Mouse (Mus musculus) limb, embryonic 15.5 days (tissue): Measurements from ENCODE around the gene Ctnna3. TPM values are rescaled to one million over a fixed set of nuclear protein-coding genes. Genes with fewer than 3 reads are reported as not detected.
"Not testable (repeated sequence)": the region's sequence is repeated elsewhere in the genome, so short reads cannot be mapped to it uniquely, and the experiment has no call there.

Experiments used
- ATAC-seq: fragments of 200-750 bp; cut with Nextera tagmentation; 2 replicates; pipeline ENCODE4 v1.8.0; 2017; ENCODE audit warnings: low read depth, moderate TSS enrichment; ENCODE audit not compliant: insufficient number of reproducible peaks, low FRiP score, low TSS enrichment
- H3K27ac ChIP-seq: fragments of 300-500 bp; sonication (generic); 2 replicates; pipeline ENCODE4 v1.5.1; 2015; ENCODE audit warnings: moderate library complexity, mild to moderate bottlenecking, inconsistent platforms
- H3K27me3 ChIP-seq: fragments of 300-500 bp; sonication (generic); 2 replicates; pipeline ENCODE4 v1.6.1; 2015; ENCODE audit warnings: inconsistent platforms
- H3K36me3 ChIP-seq: fragments of 300-500 bp; sonication (generic); 2 replicates; pipeline ENCODE4 v1.6.1; 2015; ENCODE audit warnings: inconsistent platforms
- H3K4me1 ChIP-seq: fragments of 300-500 bp; sonication (generic); 2 replicates; pipeline ENCODE4 v1.6.1; 2015; ENCODE audit warnings: inconsistent platforms
- H3K4me2 ChIP-seq: fragments of 300-500 bp; sonication (generic); 2 replicates; pipeline ENCODE4 v1.6.1; 2015; ENCODE audit warnings: mild to moderate bottlenecking, inconsistent platforms
- H3K4me3 ChIP-seq: fragments of 300-500 bp; sonication (generic); 2 replicates; pipeline ENCODE4 v1.5.1; 2015; ENCODE audit warnings: mild to moderate bottlenecking, inconsistent platforms
- H3K9ac ChIP-seq: fragments of 300-500 bp; sonication (generic); 2 replicates; pipeline ENCODE4 v1.6.1; 2015; ENCODE audit warnings: inconsistent platforms
- H3K9me3 ChIP-seq: fragments of 300-500 bp; sonication (generic); 2 replicates; pipeline ENCODE4 v1.6.1; 2016; ENCODE audit warnings: inconsistent platforms
- WGBS: fragments of 180-500 bp; shearing (Covaris S2); methylation state at CpG from one replicate; pipeline ENCODE4 v1.1.7; 2015; 5-methylcytosine and 5-hydroxymethylcytosine counted together
- polyA plus RNA-seq: library from polyadenylated mRNA; unstranded; fragments of >200 nt; fragmentation: Nextera tagmentation; extraction: Ambion mirVana; gene quantifications from 2 replicates; pipeline ENCODE4 v1.2.1, GENCODE M21; 2015

Ctnna3 gene
- polyA plus RNA-seq: 0.95 and 1.6 TPM in 2 replicates

DNA sequence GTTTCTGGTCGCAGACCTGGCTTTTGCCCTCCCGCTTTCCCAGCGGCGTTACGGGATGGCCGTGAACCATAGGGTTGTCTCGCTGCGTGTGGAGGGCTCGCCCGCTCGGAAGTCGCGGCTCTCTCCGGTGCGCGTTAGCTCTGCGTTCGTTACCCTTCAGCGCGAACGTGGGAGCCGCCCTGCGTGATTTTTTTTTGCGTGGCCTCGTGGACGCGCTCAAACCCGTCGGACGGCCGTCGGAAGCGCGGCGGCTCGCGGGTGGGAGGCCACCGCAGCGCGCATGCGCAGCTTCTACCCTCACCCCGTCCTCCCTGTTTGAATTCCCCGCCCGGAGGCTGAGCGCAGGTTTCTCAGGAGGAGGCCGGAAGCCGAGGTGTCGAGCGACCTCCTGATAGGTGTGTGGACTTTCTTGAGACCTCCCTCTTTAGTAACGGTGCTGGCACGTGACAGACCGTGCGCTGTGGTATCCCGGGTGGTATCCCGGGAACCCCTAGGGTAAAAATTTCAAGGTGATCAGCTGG, at the start of gene Ctnna3:
Gene Ctnna3, plus strand, starts transcription at position 314 of the 521 bp plus-strand sequence.
- peak within 1 kb of the TSS; percentile 91 for H3K27ac ChIP-seq
- H3K27me3 ChIP-seq: no peaks in the 10 kb centered on the region
- peak within 1 kb of the TSS; percentile 89 for H3K4me3 ChIP-seq

DNA sequence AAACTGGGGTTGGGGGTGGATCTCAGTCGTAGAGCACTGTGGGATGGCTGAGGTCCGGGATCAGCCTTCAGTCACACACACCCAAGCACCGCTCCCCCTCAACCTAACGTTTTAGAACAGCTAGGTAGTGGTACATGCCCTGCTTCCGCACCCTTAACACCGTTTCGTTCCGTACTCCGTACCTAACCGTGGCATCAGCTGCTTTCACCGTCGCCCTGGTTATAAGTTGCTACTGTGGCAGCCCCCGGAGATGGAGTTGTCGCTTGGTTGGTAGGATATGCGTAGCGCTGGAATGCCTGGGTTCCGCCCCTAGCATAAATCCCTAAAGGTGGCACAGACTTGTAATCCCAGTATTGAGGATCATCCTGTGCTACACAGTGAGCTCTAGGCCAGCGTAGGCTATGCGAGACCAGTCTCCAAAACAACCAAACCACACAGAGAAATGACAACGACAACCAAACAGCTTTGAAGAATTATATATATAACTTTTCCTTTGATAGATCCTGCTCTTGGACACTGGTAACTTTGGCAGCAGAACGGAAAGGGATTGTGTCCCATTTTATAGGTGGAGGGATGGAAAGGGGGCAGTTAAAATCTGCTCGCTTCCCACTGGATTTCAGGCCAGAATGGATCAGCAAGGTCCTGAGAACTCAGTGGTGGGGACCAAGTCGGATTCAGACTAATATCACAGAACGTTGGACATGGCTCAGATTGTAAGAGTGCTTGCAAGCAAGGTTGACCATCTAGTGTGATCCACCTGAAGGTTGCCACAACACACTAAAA, 48.2 kb upstream of the Ctnna3 start, which contains the start of gene Sirt1:
Gene Sirt1, minus strand, starts transcription at position 207 of the 783 bp plus-strand sequence.
- Histone ChIP-seq H3K4me2 (peak within 1 kb of the TSS; percentile 85), H3K4me3 (peak within 1 kb of the TSS; percentile 49), H3K4me1 (peaks cover 9% of the 10 kb centered on the region; the same call in 1 of the 2 replicates), H3K27me3 (0 out of 2 replicates have a peak, but pooled peaks cover 3% of the 10 kb centered on the region), H3K36me3 (no peaks in the 10 kb centered on the region), H3K27ac (peak within 1 kb of the TSS; percentile 71), H3K9me3 (no peaks in the 10 kb centered on the region), H3K9ac (peak within 1 kb of the TSS; percentile 51)
- 4% methylated on average over 24 of the region's 24 CpGs for WGBS
- no peak for ATAC-seq

More for the DNA sequence above, at the start of gene Ctnna3:
- Histone ChIP-seq H3K36me3 (no peaks in the 10 kb centered on the region), H3K9me3 (no peaks in the 10 kb centered on the region), H3K9ac (peak within 1 kb of the TSS; percentile 75), H3K4me1 (no peaks in the 10 kb centered on the region), H3K4me2 (peak within 1 kb of the TSS; percentile 78)
- under 1% methylated on average over 55 of the region's 55 CpGs for WGBS
- ATAC-seq: peak; percentile 90

DNA sequence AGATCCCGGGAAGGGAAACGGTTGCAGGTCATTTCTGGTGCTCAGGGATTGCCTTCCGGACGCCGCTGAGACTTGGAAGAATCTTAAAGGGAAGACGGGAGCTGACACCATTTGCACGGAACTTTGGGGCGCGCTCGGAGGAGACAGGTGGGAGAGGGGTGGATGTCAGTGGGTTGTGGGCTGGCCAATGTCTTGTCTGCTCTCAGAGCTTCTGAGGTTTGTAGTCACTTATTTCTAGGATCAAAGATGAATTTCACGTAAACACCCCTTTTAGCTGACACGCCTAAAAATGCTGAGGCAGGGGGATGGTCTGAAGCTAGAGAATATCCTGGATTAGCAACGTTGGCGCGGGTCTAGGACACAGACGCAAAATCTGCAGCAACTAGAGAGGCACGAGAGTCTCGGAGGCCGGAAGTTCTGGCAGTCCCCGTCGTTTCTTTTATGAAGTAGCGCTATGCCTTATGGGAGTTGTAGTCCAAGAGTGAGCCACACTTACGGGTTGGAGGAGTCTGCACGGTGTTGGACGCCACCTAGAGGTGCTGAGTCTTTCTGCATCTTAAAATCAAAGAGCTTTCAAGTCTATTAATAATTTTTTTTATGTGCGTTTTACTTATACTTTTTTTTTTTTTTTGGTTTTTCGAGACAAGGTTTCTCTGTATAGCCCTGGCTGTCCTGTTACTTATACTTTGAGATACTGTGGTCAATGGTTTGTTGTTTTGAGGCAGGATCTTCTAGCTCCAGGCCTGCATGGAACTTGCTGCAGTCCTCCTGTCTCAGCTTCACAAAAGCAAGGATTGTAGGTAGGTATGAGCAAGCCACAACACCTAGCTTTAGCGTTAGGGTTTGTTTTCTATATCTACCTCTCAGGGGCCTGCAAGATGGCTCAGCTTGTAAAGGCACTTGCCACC, 47.3 kb upstream of the Ctnna3 start, which contains the start of gene Dnajc12:
Gene Dnajc12, plus strand, starts transcription at position 72 of the 908 bp plus-strand sequence.
- 1% methylated on average over 28 of the region's 28 CpGs for WGBS
- H3K27ac ChIP-seq: peak within 1 kb of the TSS; percentile 71

DNA sequence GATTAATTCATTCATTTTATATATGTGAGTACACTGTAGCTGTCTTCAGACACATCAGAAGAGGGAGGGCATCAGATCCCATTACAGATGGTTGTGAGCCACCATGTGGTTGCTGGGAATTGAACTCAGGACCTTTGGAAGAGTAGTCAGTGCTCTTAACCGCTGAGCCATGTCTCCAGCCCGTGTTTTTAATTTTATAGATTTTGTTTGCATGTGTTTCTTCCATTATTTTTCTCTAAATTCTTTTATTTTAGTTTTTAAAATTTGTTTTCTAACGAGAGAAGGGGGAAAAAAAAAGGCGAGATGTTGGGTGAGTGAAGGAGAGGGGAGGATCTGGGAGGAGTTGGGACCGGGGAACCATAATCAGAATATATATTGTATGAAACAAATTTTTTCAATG, 44.0 kb upstream of the Ctnna3 start:
- not testable (repeated sequence) for H3K9ac ChIP-seq, H3K36me3 ChIP-seq, H3K4me1 ChIP-seq, ATAC-seq, H3K27ac ChIP-seq, H3K27me3 ChIP-seq, H3K9me3 ChIP-seq
- Histone ChIP-seq H3K4me2 (peak overlapping the region; percentile 72), H3K4me3 (peak overlapping the region; percentile 58)
- WGBS: 17% methylated on average over 5 of the region's 5 CpGs

More for the DNA sequence above, 47.3 kb upstream of the Ctnna3 start, which contains the start of gene Dnajc12:
- H3K4me2 ChIP-seq: peak within 1 kb of the TSS; percentile 85
- no peaks in the 10 kb centered on the region for H3K9me3 ChIP-seq
- H3K9ac ChIP-seq: peak within 1 kb of the TSS; percentile 51
- no peaks in the 10 kb centered on the region for H3K36me3 ChIP-seq
- peak; percentile 89 for ATAC-seq
- 0 out of 2 replicates have a peak, but pooled peaks cover 3% of the 10 kb centered on the region for H3K27me3 ChIP-seq
- H3K4me1 ChIP-seq: peaks cover 9% of the 10 kb centered on the region; the same call in 1 of the 2 replicates
- H3K4me3 ChIP-seq: peak within 1 kb of the TSS; percentile 49

DNA sequence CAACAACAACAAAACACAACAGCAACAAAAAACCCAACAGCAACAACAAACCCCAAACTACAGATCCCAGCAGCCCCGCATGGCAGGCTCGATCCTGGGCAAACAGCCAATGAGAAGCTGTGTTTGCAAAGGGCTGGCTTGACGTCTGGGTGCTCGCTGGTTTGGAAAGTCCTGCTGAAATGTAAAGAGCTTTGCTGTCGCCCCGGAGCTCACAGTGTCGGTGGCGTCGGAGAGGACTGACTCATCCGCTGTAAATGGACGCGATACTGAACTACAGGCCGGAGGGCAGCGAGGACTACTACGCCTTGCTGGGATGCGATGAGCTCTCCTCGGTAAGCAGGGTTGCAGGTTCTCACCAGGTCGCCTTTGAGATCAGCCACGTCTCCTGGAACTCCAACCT, 43.5 kb upstream of the Ctnna3 start:
- peak overlapping the region; percentile 72 for H3K4me2 ChIP-seq
- WGBS: under 1% methylated on average over 19 of the region's 19 CpGs
- H3K4me3 ChIP-seq: peak overlapping the region; percentile 58
- peaks cover 6% of the 10 kb centered on the region; the same call in 1 of the 2 replicates for H3K4me1 ChIP-seq
- no peaks in the 10 kb centered on the region for H3K36me3 ChIP-seq
- H3K9me3 ChIP-seq: no peaks in the 10 kb centered on the region
- H3K27me3 ChIP-seq: no peaks in the 10 kb centered on the region
- peak; percentile 60; the same call in 1 of the 2 replicates for ATAC-seq
- peak overlapping the region; percentile 71 for H3K27ac ChIP-seq
- H3K9ac ChIP-seq: peak overlapping the region; percentile 47

DNA sequence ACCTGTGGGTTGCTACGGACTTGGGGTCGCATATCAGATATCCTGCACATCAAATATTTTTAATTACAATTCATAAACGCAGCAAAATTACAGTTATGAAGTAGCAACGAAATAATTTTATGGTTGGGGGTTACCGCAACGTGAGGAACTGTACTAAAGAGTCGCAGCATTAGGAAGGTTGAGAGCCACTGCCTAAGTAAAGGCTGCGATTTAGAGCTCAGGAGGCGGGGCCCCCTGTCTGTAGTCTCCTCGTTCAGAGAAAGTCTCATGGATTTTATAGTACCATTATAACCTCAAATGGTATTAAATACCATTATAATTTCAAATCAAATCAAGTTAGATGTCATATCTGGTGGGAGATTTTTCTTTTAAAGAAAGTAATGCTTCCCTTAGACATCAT, 42.9 kb upstream of the Ctnna3 start:
- Histone ChIP-seq H3K27me3 (no peaks in the 10 kb centered on the region), H3K27ac (peak overlapping the region; percentile 71), H3K9me3 (no peaks in the 10 kb centered on the region), H3K4me3 (peak overlapping the region; percentile 58), H3K9ac (peak overlapping the region; percentile 47; the same call in 1 of the 2 replicates), H3K4me1 (0 out of 2 replicates have a peak, but pooled peaks cover under 1% of the 10 kb centered on the region), H3K36me3 (no peaks in the 10 kb centered on the region), H3K4me2 (peak overlapping the region; percentile 72)
- no peak for ATAC-seq
- 2% methylated on average over 10 of the region's 10 CpGs for WGBS

DNA sequence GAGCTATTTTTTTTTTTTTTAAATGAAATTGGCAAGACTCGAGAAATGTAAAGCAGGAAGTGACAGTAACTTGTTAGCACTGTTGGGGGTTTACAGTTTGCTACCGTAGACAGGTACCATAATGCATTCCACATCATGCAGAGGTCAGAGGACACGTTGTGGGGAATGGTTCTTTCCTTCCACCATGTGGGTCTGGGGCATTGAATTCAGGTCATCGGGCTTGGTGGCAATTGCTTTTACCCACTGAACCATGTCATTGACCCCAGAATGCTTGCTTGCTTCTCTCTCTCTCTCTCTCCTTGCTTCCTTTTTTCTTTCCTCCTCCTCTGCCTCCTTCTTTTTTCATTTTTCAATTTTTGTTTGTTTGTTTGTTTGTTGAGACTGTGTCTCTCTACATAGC, 41.0 kb upstream of the Ctnna3 start:
- Histone ChIP-seq H3K36me3 (no peaks in the 10 kb centered on the region), H3K27ac (no peak overlapping the region), H3K4me2 (no peak overlapping the region), H3K27me3 (no peaks in the 10 kb centered on the region), H3K9ac (no peak overlapping the region), H3K4me1 (no peaks in the 10 kb centered on the region), H3K9me3 (no peaks in the 10 kb centered on the region), H3K4me3 (no peak overlapping the region)
- 78% methylated on average over 4 of the region's 4 CpGs for whole genome bisulfite sequencing
- ATAC-seq: no peak

DNA sequence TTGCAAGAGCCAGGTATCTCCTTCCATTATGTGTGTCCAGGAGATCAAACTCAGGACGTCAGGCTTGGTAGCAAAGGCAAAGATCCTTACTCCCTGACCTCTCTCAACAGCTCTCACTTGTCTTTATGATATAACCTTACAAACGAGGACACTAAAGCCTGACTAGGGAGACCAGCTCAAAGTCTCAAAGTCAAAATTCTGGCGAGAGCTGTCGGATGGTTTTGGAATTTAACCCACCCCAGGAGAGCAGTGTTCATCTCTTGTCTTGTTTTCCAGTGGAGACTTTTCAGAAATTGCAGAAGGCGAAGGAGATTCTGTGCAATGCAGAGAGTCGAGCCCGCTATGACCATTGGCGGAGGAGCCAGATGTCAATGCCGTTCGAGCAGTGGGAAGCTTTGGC, 32.9 kb upstream of the Ctnna3 start:
- H3K4me1 ChIP-seq: no peaks in the 10 kb centered on the region
- H3K4me2 ChIP-seq: no peak overlapping the region
- no peak for ATAC-seq
- no peaks in the 10 kb centered on the region for H3K9me3 ChIP-seq
- WGBS: 90% methylated on average over 10 of the region's 10 CpGs
- no peaks in the 10 kb centered on the region for H3K27me3 ChIP-seq
- no peak overlapping the region for H3K4me3 ChIP-seq
- H3K36me3 ChIP-seq: 0 out of 2 replicates have a peak, but pooled peaks cover 6% of the 10 kb centered on the region
- no peak overlapping the region for H3K9ac ChIP-seq
- H3K27ac ChIP-seq: no peak overlapping the region

DNA sequence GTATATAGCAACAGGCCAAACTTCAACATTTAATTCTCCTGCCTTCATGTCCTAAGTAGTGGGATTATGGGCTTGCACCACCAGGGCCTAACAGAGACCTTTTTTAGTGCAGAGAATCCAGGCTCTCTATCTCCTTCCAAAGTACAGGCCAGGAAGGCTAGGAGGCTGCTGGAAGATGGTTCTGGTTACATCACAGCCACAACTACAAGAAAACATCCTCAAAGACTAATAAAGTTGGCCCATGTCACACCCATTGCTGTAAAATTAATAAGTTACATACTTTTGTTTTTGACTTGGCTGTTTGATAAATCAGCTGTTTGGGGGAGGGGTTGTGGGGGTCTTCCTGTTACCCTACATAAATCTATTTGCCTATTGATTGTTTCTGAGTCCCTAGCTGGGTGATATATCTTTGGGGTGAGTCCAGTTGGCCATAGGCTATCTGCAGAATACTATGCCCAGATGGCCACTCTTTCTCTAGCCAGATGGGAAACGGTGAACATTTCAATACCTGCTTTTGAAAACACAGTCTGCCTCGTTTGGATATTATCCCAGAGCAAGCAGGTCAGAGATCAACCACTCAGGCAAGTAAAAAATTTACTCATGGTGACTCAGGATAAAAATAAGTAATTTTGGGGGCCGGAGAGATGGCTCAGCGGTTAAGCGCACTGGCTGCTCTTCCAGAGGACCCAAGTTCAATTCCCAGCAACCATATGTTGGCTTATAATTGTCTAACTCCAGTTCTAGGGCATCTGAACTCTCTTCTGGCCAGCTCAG, 27.0 kb upstream of the Ctnna3 start:
- no peaks in the 10 kb centered on the region for H3K9me3 ChIP-seq
- H3K4me2 ChIP-seq: no peak overlapping the region
- H3K4me3 ChIP-seq: no peak overlapping the region
- no peak for ATAC-seq
- H3K36me3 ChIP-seq: 0 out of 2 replicates have a peak, but pooled peaks cover 2% of the 10 kb centered on the region
- WGBS: 88% methylated on average over 5 of the region's 5 CpGs
- H3K4me1 ChIP-seq: no peaks in the 10 kb centered on the region
- no peak overlapping the region for H3K27ac ChIP-seq
- no peak overlapping the region for H3K9ac ChIP-seq
- H3K27me3 ChIP-seq: no peaks in the 10 kb centered on the region

DNA sequence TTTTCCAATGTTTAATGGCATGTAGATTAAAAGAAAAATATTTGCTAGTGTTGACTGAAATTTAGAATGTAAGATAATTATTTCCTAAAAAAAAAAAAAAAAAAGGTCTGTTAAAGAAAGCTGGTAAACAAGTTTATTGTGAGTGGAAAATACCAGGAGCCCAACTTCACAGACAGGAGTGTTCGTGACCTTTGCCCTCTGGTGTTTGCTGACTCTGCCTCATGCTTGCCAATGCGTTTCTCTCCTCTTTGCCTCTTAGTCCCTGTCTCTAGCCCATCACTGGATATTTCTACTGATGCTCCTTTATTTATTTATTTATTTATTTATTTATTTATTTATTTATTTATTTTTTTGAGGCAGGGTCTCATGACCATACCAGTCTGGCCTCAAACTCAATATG, 26.3 kb upstream of the Ctnna3 start:
- H3K9me3 ChIP-seq: no peaks in the 10 kb centered on the region
- H3K4me3 ChIP-seq: no peak overlapping the region
- 74% methylated on average over 2 of the region's 2 CpGs for WGBS
- no peak overlapping the region for H3K4me2 ChIP-seq
- H3K36me3 ChIP-seq: no peaks in the 10 kb centered on the region
- H3K27ac ChIP-seq: no peak overlapping the region
- H3K4me1 ChIP-seq: no peaks in the 10 kb centered on the region
- H3K9ac ChIP-seq: no peak overlapping the region
- ATAC-seq: no peak
- H3K27me3 ChIP-seq: no peaks in the 10 kb centered on the region
